Mouse (Mus musculus) heart, embryonic 15.5 days (tissue): Measurements from ENCODE around the gene Lrrc7. TPM values are rescaled to one million over a fixed set of nuclear protein-coding genes. Genes with fewer than 3 reads are reported as not detected.
"Not testable (repeated sequence)": the region's sequence is repeated elsewhere in the genome, so short reads cannot be mapped to it uniquely, and the experiment has no call there.

Experiments used
- ATAC-seq: fragments of 200-750 bp; cut with Nextera tagmentation; replicated peaks from 2 replicates; pipeline ENCODE4 v1.8.0; 2017; ENCODE audit warnings: low read depth, moderate TSS enrichment; ENCODE audit not compliant: insufficient number of reproducible peaks, insufficient read depth, low FRiP score
- H3K27ac ChIP-seq: fragments of 300-500 bp; sonication (generic); 2 replicates; pipeline ENCODE4 v1.5.1; 2015; ENCODE audit warnings: mild to moderate bottlenecking, inconsistent platforms
- H3K27me3 ChIP-seq: fragments of 300-500 bp; sonication (generic); 2 replicates; pipeline ENCODE4 v1.6.1; 2015; ENCODE audit warnings: inconsistent platforms
- H3K36me3 ChIP-seq: fragments of 300-500 bp; sonication (generic); 2 replicates; pipeline ENCODE4 v1.6.1; 2015; ENCODE audit warnings: mild to moderate bottlenecking, inconsistent platforms
- H3K4me1 ChIP-seq: fragments of 300-500 bp; sonication (generic); replicated peaks from 2 replicates; pipeline ENCODE4 v1.6.1; 2015; ENCODE audit warnings: inconsistent platforms
- H3K4me2 ChIP-seq: fragments of 300-500 bp; sonication (generic); 2 replicates; pipeline ENCODE4 v1.6.1; 2015; ENCODE audit warnings: inconsistent platforms, mild to moderate bottlenecking, moderate library complexity
- H3K4me3 ChIP-seq: fragments of 300-500 bp; sonication (generic); 2 replicates; pipeline ENCODE4 v1.5.1; 2015; ENCODE audit warnings: mild to moderate bottlenecking, inconsistent platforms
- H3K9ac ChIP-seq: fragments of 300-500 bp; sonication (generic); 2 replicates; pipeline ENCODE4 v1.6.1; 2015; ENCODE audit warnings: mild to moderate bottlenecking, inconsistent platforms
- H3K9me3 ChIP-seq: fragments of 300-500 bp; sonication (generic); replicated peaks from 2 replicates; pipeline ENCODE4 v1.6.1; 2016; ENCODE audit warnings: inconsistent platforms
- WGBS: fragments of 180-500 bp; shearing (Covaris S2); methylation state at CpG from one replicate; pipeline ENCODE4 v1.1.7; 2015; ENCODE audit warnings: mixed read lengths; 5-methylcytosine and 5-hydroxymethylcytosine counted together
- polyA plus RNA-seq: library from polyadenylated mRNA; unstranded; fragments of >200 nt; fragmentation: Nextera tagmentation; extraction: Ambion mirVana; gene quantifications from 2 replicates; pipeline ENCODE4 v1.2.1, GENCODE M21; 2015

Gene Lrrc7
- polyA plus RNA-seq, 1 experiment from 2014 or later: 0.08 TPM

- no peaks in the 10 kb centered on the region for H3K27me3 ChIP-seq
- H3K9me3 ChIP-seq: no peaks in the 10 kb centered on the region
- H3K27ac ChIP-seq: no peak overlapping the region
- no peak overlapping the region for H3K9ac ChIP-seq
- H3K4me3 ChIP-seq: no peak overlapping the region
- no peak for ATAC-seq
- no peaks in the 10 kb centered on the region for H3K4me1 ChIP-seq
- H3K36me3 ChIP-seq: no peaks in the 10 kb centered on the region
- 57% methylated on average over 2 of the region's 2 CpGs for WGBS
- H3K4me2 ChIP-seq: no peak overlapping the region
Observed at GRCm38 (mm10) chr3:158103467-158103866, 458.6 kb downstream of the Lrrc7 start.

GRCm38 (mm10) chr3:158102530-158102929 lies 459.5 kb downstream of the Lrrc7 start:
- 67% methylated on average over 1 of the region's 1 CpGs for whole genome bisulfite sequencing
- not testable (repeated sequence) for H3K4me1 ChIP-seq, H3K27me3 ChIP-seq

GRCm38 (mm10) chr3:158102043-158102442 lies 460.0 kb downstream of the Lrrc7 start:
- H3K9ac ChIP-seq, ATAC-seq, H3K9me3 ChIP-seq, H3K27ac ChIP-seq, H3K4me1 ChIP-seq, H3K4me3 ChIP-seq, H3K27me3 ChIP-seq, H3K4me2 ChIP-seq, H3K36me3 ChIP-seq: not testable (repeated sequence)
- WGBS: 73% methylated on average over 10 of the region's 10 CpGs

More at GRCm38 (mm10) chr3:158102530-158102929, 459.5 kb downstream of the Lrrc7 start:
- H3K36me3 ChIP-seq, ATAC-seq, H3K9me3 ChIP-seq, H3K4me3 ChIP-seq, H3K27ac ChIP-seq, H3K9ac ChIP-seq, H3K4me2 ChIP-seq: not testable (repeated sequence)

- Histone ChIP-seq H3K4me1 (no peaks in the 10 kb centered on the region), H3K9me3 (no peaks in the 10 kb centered on the region), H3K27me3 (no peaks in the 10 kb centered on the region), H3K27ac (no peak overlapping the region), H3K9ac (no peak overlapping the region), H3K4me3 (no peak overlapping the region), H3K4me2 (no peak overlapping the region), H3K36me3 (no peaks in the 10 kb centered on the region)
- WGBS: 64% methylated on average over 4 of the region's 4 CpGs
- ATAC-seq: no peak
Observed at GRCm38 (mm10) chr3:158093919-158094318, 468.1 kb downstream of the Lrrc7 start.

- no peak for ATAC-seq
- Histone ChIP-seq H3K4me3 (no peak overlapping the region), H3K27me3 (no peaks in the 10 kb centered on the region), H3K9me3 (no peaks in the 10 kb centered on the region), H3K9ac (no peak overlapping the region), H3K4me2 (no peak overlapping the region), H3K4me1 (no peaks in the 10 kb centered on the region), H3K27ac (no peak overlapping the region), H3K36me3 (no peaks in the 10 kb centered on the region)
- 73% methylated on average over 3 of the region's 3 CpGs for WGBS
Observed at GRCm38 (mm10) chr3:158091601-158092000, 470.4 kb downstream of the Lrrc7 start.

GRCm38 (mm10) chr3:158077828-158078227 lies 484.2 kb downstream of the Lrrc7 start:
- no peak for ATAC-seq
- Histone ChIP-seq H3K4me2 (no peak overlapping the region), H3K4me1 (no peaks in the 10 kb centered on the region), H3K9ac (no peak overlapping the region), H3K9me3 (no peaks in the 10 kb centered on the region), H3K27ac (no peak overlapping the region), H3K27me3 (no peaks in the 10 kb centered on the region), H3K4me3 (no peak overlapping the region), H3K36me3 (no peaks in the 10 kb centered on the region)
- 71% methylated on average over 5 of the region's 5 CpGs for WGBS

GRCm38 (mm10) chr3:158077380-158077772 lies 484.6 kb downstream of the Lrrc7 start:
- Histone ChIP-seq H3K4me2 (no peak overlapping the region), H3K9ac (no peak overlapping the region), H3K36me3 (no peaks in the 10 kb centered on the region), H3K4me1 (no peaks in the 10 kb centered on the region), H3K27ac (no peak overlapping the region), H3K9me3 (no peaks in the 10 kb centered on the region), H3K4me3 (no peak overlapping the region), H3K27me3 (no peaks in the 10 kb centered on the region)
- 36% methylated on average over 1 of the region's 1 CpGs for WGBS
- ATAC-seq: no peak

- no peak overlapping the region for H3K9ac ChIP-seq
- no peaks in the 10 kb centered on the region for H3K4me1 ChIP-seq
- no peaks in the 10 kb centered on the region for H3K9me3 ChIP-seq
- no peak overlapping the region for H3K27ac ChIP-seq
- 39% methylated on average over 4 of the region's 4 CpGs for WGBS
- no peaks in the 10 kb centered on the region for H3K36me3 ChIP-seq
- H3K27me3 ChIP-seq: no peaks in the 10 kb centered on the region
- H3K4me3 ChIP-seq: no peak overlapping the region
- ATAC-seq: no peak
- H3K4me2 ChIP-seq: no peak overlapping the region
Observed at GRCm38 (mm10) chr3:158076685-158077379, 485.2 kb downstream of the Lrrc7 start.

- no peaks in the 10 kb centered on the region for H3K9me3 ChIP-seq
- no peaks in the 10 kb centered on the region for H3K36me3 ChIP-seq
- no peak overlapping the region for H3K4me2 ChIP-seq
- H3K4me1 ChIP-seq: no peaks in the 10 kb centered on the region
- no peak for ATAC-seq
- 52% methylated on average over 2 of the region's 2 CpGs for WGBS
- H3K4me3 ChIP-seq: no peak overlapping the region
- H3K27ac ChIP-seq: no peak overlapping the region
- no peak overlapping the region for H3K9ac ChIP-seq
- H3K27me3 ChIP-seq: no peaks in the 10 kb centered on the region
Observed at GRCm38 (mm10) chr3:158075004-158075403, 487.0 kb downstream of the Lrrc7 start.

GRCm38 (mm10) chr3:158068613-158069263 lies 493.3 kb downstream of the Lrrc7 start:
- no peaks in the 10 kb centered on the region for H3K27me3 ChIP-seq
- no peak overlapping the region for H3K9ac ChIP-seq
- no peak overlapping the region for H3K27ac ChIP-seq
- no peak overlapping the region for H3K4me3 ChIP-seq
- WGBS: 62% methylated on average over 9 of the region's 9 CpGs
- H3K36me3 ChIP-seq: peaks cover 7% of the 10 kb centered on the region; the same call in 1 of the 2 replicates
- no peaks in the 10 kb centered on the region for H3K4me1 ChIP-seq
- no peaks in the 10 kb centered on the region for H3K9me3 ChIP-seq
- no peak overlapping the region for H3K4me2 ChIP-seq
- no peak for ATAC-seq

GRCm38 (mm10) chr3:158067916-158068315 lies 494.1 kb downstream of the Lrrc7 start:
- peaks cover 9% of the 10 kb centered on the region; the same call in 1 of the 2 replicates for H3K36me3 ChIP-seq
- H3K9ac ChIP-seq: no peak overlapping the region
- no peaks in the 10 kb centered on the region for H3K9me3 ChIP-seq
- no peaks in the 10 kb centered on the region for H3K27me3 ChIP-seq
- no peak for ATAC-seq
- no peaks in the 10 kb centered on the region for H3K4me1 ChIP-seq
- H3K4me3 ChIP-seq: no peak overlapping the region
- 73% methylated on average over 7 of the region's 7 CpGs for WGBS
- H3K4me2 ChIP-seq: no peak overlapping the region
- no peak overlapping the region for H3K27ac ChIP-seq

GRCm38 (mm10) chr3:158065256-158065655 lies 496.8 kb downstream of the Lrrc7 start:
- Histone ChIP-seq H3K4me1 (no peaks in the 10 kb centered on the region), H3K9ac (no peak overlapping the region), H3K4me2 (no peak overlapping the region), H3K27me3 (no peaks in the 10 kb centered on the region), H3K27ac (no peak overlapping the region), H3K36me3 (peaks cover 9% of the 10 kb centered on the region; the same call in 1 of the 2 replicates), H3K9me3 (no peaks in the 10 kb centered on the region), H3K4me3 (no peak overlapping the region)
- 90% methylated on average over 2 of the region's 2 CpGs for WGBS
- no peak for ATAC-seq
